Mouse (Mus musculus) kidney, adult 8-10 months (tissue): ENCODE measurements around the gene Olfr704.
"Not testable (repeated sequence)": the region's sequence is repeated elsewhere in the genome, so short reads cannot be mapped to it uniquely, and the experiment has no call there.

Experiments used
- DNase-seq, 2 experiments: peaks; one replicate each; pipeline ENCODE4 v3.0.0; 2022

Olfr704 gene

GRCm38 (mm10) chr7:106862885-106863284 lies at the start of gene Olfr704:
Gene Olfr704, plus strand, starts transcription at chr7:106863185.
- no peak for DNase-seq

- no peak for DNase-seq
Observed at GRCm38 (mm10) chr7:106813829-106814228, 49.2 kb upstream of the Olfr704 start, which contains the start of gene Olfr701. Gene Olfr701, plus strand, starts transcription at chr7:106814129.

- DNase-seq: no peak
Observed at GRCm38 (mm10) chr7:106815775-106816174, 47.2 kb upstream of the Olfr704 start.

- no peak for DNase-seq
Observed at GRCm38 (mm10) chr7:106818414-106818813, 44.6 kb upstream of the Olfr704 start.

- no peak for DNase-seq
Observed at GRCm38 (mm10) chr7:106833793-106834192, 29.2 kb upstream of the Olfr704 start, which contains the start of gene Olfr702. Gene Olfr702, minus strand, starts transcription at chr7:106833893.

- no peak for DNase-seq
Observed at GRCm38 (mm10) chr7:106843060-106843459, 19.9 kb upstream of the Olfr704 start, which contains the start of gene Olfr703. Gene Olfr703, plus strand, starts transcription at chr7:106843360.

- DNase-seq: no peak
Observed at GRCm38 (mm10) chr7:106876791-106877190, 13.8 kb downstream of the Olfr704 start, which contains the start of gene Olfr705. Gene Olfr705, minus strand, starts transcription at chr7:106876891.

- DNase-seq: no peak
Observed at GRCm38 (mm10) chr7:106888062-106888461, 25.1 kb downstream of the Olfr704 start, which contains the start of gene Olfr706. Gene Olfr706, minus strand, starts transcription at chr7:106888162.

GRCm38 (mm10) chr7:106901141-106901540 lies 38.2 kb downstream of the Olfr704 start, which contains the start of gene Olfr707:
Gene Olfr707, minus strand, starts transcription at chr7:106901241.
- not testable (repeated sequence) for DNase-seq

- DNase-seq: no peak
Observed at GRCm38 (mm10) chr7:106907676-106908075, 44.7 kb downstream of the Olfr704 start, which contains the start of gene Olfr1532-ps1. Gene Olfr1532-ps1, plus strand, starts transcription at chr7:106908001.
